Mouse (Mus musculus) ES-E14 (cell line): ENCODE data around the gene Cd24a. TPM values are rescaled to one million over a fixed set of nuclear protein-coding genes. Genes with fewer than 3 reads are reported as not detected.

Source experiments
- DNase-seq: peaks from one replicate; pipeline ENCODE4 v3.0.0-alpha.2; 2013; ENCODE audit warnings: low read depth, low spot score
- H3K27ac ChIP-seq: 2 replicates; pipeline ENCODE4 v1.5.1; 2012; ENCODE audit warnings: low read depth, mild to moderate bottlenecking, low read length, moderate library complexity, mixed read lengths; ENCODE audit not compliant: poor library complexity, insufficient read depth, severe bottlenecking
- H3K36me3 ChIP-seq: 2 replicates; pipeline ENCODE4 v1.6.1; 2012; ENCODE audit warnings: mild to moderate bottlenecking, low read length, moderate library complexity, mixed read lengths; ENCODE audit not compliant: control insufficient read depth, poor library complexity, insufficient read depth, severe bottlenecking
- H3K4me1 ChIP-seq, 2 experiments: fragments of 150-350 bp in 1 of 2; sonication (generic) in 1 of 2; 2 replicates each; pipeline ENCODE4 v1.6.1; 2012; ENCODE audit warnings: low read length in 2 of 2, mild to moderate bottlenecking in 1 of 2, mixed read lengths in 1 of 2; ENCODE audit not compliant: control insufficient read depth in 2 of 2, insufficient read depth in 2 of 2, poor library complexity in 1 of 2
- H3K4me3 ChIP-seq, 2 experiments: fragments of 150-350 bp in 1 of 2; sonication (generic) in 1 of 2; 2 replicates each; pipeline ENCODE4 v1.5.1; 2012; ENCODE audit warnings: low read length in 2 of 2, low read depth in 1 of 2, mild to moderate bottlenecking in 1 of 2, mixed read lengths in 1 of 2; ENCODE audit not compliant: insufficient read depth in 1 of 2, poor library complexity in 1 of 2, severe bottlenecking in 1 of 2
- H3K9ac ChIP-seq: 2 replicates; pipeline ENCODE4 v1.6.1; 2012; ENCODE audit warnings: low read depth, mild to moderate bottlenecking, low read length, mixed read lengths; ENCODE audit not compliant: poor library complexity, insufficient read depth, severe bottlenecking
- H3K9me3 ChIP-seq: fragments of 150-350 bp; sonication (generic); 2 replicates; pipeline ENCODE4 v1.6.1; 2012; ENCODE audit warnings: low read depth, mild to moderate bottlenecking, low read length; ENCODE audit not compliant: control insufficient read depth, insufficient read depth
- CHD2 ChIP-seq: IDR thresholded peaks from 2 replicates; pipeline ENCODE4 v1.6.1; 2014; ENCODE audit warnings: mild to moderate bottlenecking, low read depth, low read length, inconsistent platforms
- HCFC1 ChIP-seq: IDR thresholded peaks from 2 replicates; pipeline ENCODE4 v1.6.1; 2012; ENCODE audit warnings: low read length, inconsistent platforms, borderline replicate concordance; ENCODE audit not compliant: insufficient read depth
- MAFK ChIP-seq: IDR thresholded peaks from 2 replicates; pipeline ENCODE4 v1.6.1; 2014; ENCODE audit warnings: mild to moderate bottlenecking, low read depth, low read length, inconsistent platforms; ENCODE audit not compliant: insufficient read depth
- ZC3H11A ChIP-seq: IDR thresholded peaks from 2 replicates; pipeline ENCODE4 v1.6.1; 2012; ENCODE audit warnings: low read depth, mild to moderate bottlenecking, inconsistent platforms, low read length, borderline replicate concordance
- ZNF384 ChIP-seq: IDR thresholded peaks from 2 replicates; pipeline ENCODE4 v1.6.1; 2012; ENCODE audit warnings: low read depth, low read length, inconsistent platforms
- in situ Hi-C, 2 experiments: fragments of 600-800 bp; cut with MboI; formaldehyde crosslinking; loops; one replicate each; pipeline ENCODE4 v1.15.1; 2025; ENCODE audit warnings: low sequenced_read_pairs in 2 of 2, inconsistent platforms in 1 of 2; ENCODE audit not compliant: unreplicated experiment in 2 of 2
- total RNA-seq: library from RNA; depleted of rRNA; stranded (reverse); fragments of 300-350 nt; gene quantifications from 2 replicates; pipeline ENCODE4 v1.2.3, GENCODE M21; 2012

Gene Cd24a
- total RNA-seq, 1 experiment = 84.4 TPM

- Histone ChIP-seq H3K9me3 (no peaks in the 10 kb centered on the region), H3K4me3 (no peak overlapping the region), H3K27ac (no peak overlapping the region), H3K9ac (no peak overlapping the region), H3K4me1 (no peaks in the 10 kb centered on the region), H3K36me3 (no peaks in the 10 kb centered on the region)
- DNase-seq = no peak
- TF ChIP-seq ZNF384 (no peak), CHD2 (no peak), ZC3H11A (no peak), MAFK (no peak), HCFC1 (no peak)
- in situ Hi-C loops = no loop called here
Observed at GRCm38 (mm10) chr10:43601511-43602396, 23.7 kb downstream of the Cd24a start.

- in situ Hi-C loops = no loop called here
- no peaks in the 10 kb centered on the region for H3K36me3 ChIP-seq
- H3K9me3 ChIP-seq = no peaks in the 10 kb centered on the region
- no peak for DNase-seq
- H3K27ac ChIP-seq = no peak overlapping the region
- no peaks in the 10 kb centered on the region for H3K4me1 ChIP-seq
- no peak overlapping the region for H3K4me3 ChIP-seq
- TF ChIP-seq HCFC1 (no peak), MAFK (no peak), CHD2 (no peak), ZNF384 (no peak)
- no peak overlapping the region for H3K9ac ChIP-seq
Observed at GRCm38 (mm10) chr10:43603975-43604686, 26.0 kb downstream of the Cd24a start.

GRCm38 (mm10) chr10:43604687-43605250 is 26.7 kb downstream of the Cd24a start:
- no peak for DNase-seq
- no peak overlapping the region for H3K4me3 ChIP-seq
- no peaks in the 10 kb centered on the region for H3K4me1 ChIP-seq
- no peaks in the 10 kb centered on the region for H3K36me3 ChIP-seq
- no peak overlapping the region for H3K9ac ChIP-seq
- in situ Hi-C loops = no loop called here
- H3K27ac ChIP-seq = no peak overlapping the region
- TF ChIP-seq ZNF384 (no peak), ZC3H11A (no peak), CHD2 (no peak), HCFC1 (no peak), MAFK (no peak)
- no peaks in the 10 kb centered on the region for H3K9me3 ChIP-seq

GRCm38 (mm10) chr10:43605901-43606300 is 27.8 kb downstream of the Cd24a start:
- TF ChIP-seq ZC3H11A = no peak
- no peak for TF ChIP-seq MAFK
- no peak for TF ChIP-seq HCFC1
- TF ChIP-seq CHD2 = no peak
- TF ChIP-seq ZNF384 = no peak
- Histone ChIP-seq H3K4me1 (no peaks in the 10 kb centered on the region), H3K9me3 (no peaks in the 10 kb centered on the region), H3K27ac (no peak overlapping the region), H3K4me3 (no peak overlapping the region), H3K36me3 (no peaks in the 10 kb centered on the region), H3K9ac (no peak overlapping the region; the same call in 1 of the 2 replicates)
- DNase-seq = no peak
- in situ Hi-C loops = no loop called here
